Mouse (Mus musculus): ENCODE measurements at regions not wholly inside any gene's neighbourhood (a gene's known extent, or its start where the extent isn't known, plus 50 kb on each side); places are given as distances from the start of the nearest gene placed in this dataset.
A peak's percentile ranks its signal among the peaks of the same experiment; 100 is the strongest.

DNA sequence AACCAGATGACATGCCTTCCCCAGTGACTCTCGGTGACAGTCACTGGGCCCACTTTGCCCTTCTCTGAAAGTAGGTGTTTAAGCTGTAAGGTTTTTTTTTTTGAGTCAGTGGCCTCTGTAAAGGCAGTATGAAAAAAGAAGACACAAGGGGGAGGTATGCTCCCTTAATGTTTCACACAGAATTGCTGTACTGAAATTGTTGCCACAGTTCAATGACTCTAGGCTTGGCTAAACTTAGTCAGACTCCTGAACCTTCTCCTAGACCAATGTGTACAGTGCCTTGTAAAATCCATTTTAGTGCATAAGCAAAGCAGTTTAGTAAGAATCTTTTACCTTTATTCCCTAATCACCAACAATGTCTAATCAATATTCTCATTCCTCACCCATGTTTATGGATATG, 99.0 kb upstream of the Trabd2b start:
- Histone ChIP-seq H3K9me3 (replicated peaks; ENCODE audit: low read length) (no peaks in the 10 kb centered on the region), H3K36me3 (replicated peaks in 1 of 2; ENCODE audit: control insufficient read depth in 1 of 2, insufficient read depth in 1 of 2, low read length in 1 of 2) (no peaks in the 10 kb centered on the region), H3K9ac (ENCODE audit: insufficient read depth, low read depth) (no peak overlapping the region), H3K27ac (ENCODE audit: insufficient read depth, low read depth) (no peak overlapping the region), H3K27me3 (replicated peaks) (no peaks in the 10 kb centered on the region), H3K79me2 (replicated peaks; ENCODE audit: control insufficient read depth, extremely low read depth, insufficient read depth, poor library complexity, severe bottlenecking) (no peaks in the 10 kb centered on the region), H3K4me3 (replicated peaks in 1 of 3; ENCODE audit: low read depth in 2 of 3, low read length in 2 of 3, poor library complexity in 1 of 3) (no peak overlapping the region), H3K4me2 (ENCODE audit: insufficient read depth, low read depth, poor library complexity, severe bottlenecking) (no peak overlapping the region), H3K4me1 (ENCODE audit: control insufficient read depth in 1 of 2, insufficient read depth in 2 of 2) (no peaks in the 10 kb centered on the region)
- TF ChIP-seq KAT2A (IDR thresholded peaks at IDR 0.05; ENCODE audit: insufficient replicate concordance, low read length), result no peak
- no peak for TF ChIP-seq BHLHE40 (IDR thresholded peaks at IDR 0.05; ENCODE audit: low read depth, low read length)
- TF ChIP-seq RAD21 (IDR thresholded peaks at IDR 0.05; ENCODE audit: low read depth, low read length), result no peak
- TF ChIP-seq PAX5 (IDR thresholded peaks at IDR 0.05; ENCODE audit: low read length), result no peak
- TF ChIP-seq POLR2AphosphoS2 (IDR thresholded peaks at IDR 0.05; ENCODE audit: low read depth, low read length), result no peak
- no peak for TF ChIP-seq SMC3 (IDR thresholded peaks at IDR 0.05; ENCODE audit: low read depth, low read length)
- no peak for TF ChIP-seq CHD2 (IDR thresholded peaks at IDR 0.05; ENCODE audit: low read length)
- no peak for TF ChIP-seq TBP (conservative IDR thresholded peaks at IDR 0.05; ENCODE audit: low read depth, low read length)
- no peak for TF ChIP-seq ETS1 (conservative IDR thresholded peaks at IDR 0.05; ENCODE audit: low read depth, low read length)
- no peak for TF ChIP-seq CTCF (conservative IDR thresholded peaks at IDR 0.05 in 1 of 2, IDR thresholded peaks at IDR 0.05 in 1 of 2; ENCODE audit: low read depth in 2 of 2, low read length in 2 of 2)
- TF ChIP-seq TCF12 (IDR thresholded peaks at IDR 0.05; ENCODE audit: low read depth, low read length), result no peak
- TF ChIP-seq MAZ (IDR thresholded peaks at IDR 0.05; ENCODE audit: low read depth, low read length), result no peak
- no peak for TF ChIP-seq POLR2A (IDR thresholded peaks at IDR 0.05; ENCODE audit: low read depth, low read length)
- no peak for TF ChIP-seq RCOR1 (conservative IDR thresholded peaks at IDR 0.05; ENCODE audit: low read depth, low read length)
- TF ChIP-seq EP300 (IDR thresholded peaks at IDR 0.05; ENCODE audit: low read length), result no peak
- TF ChIP-seq JUN (IDR thresholded peaks at IDR 0.05; ENCODE audit: insufficient read depth, low read depth, low read length), result no peak
- dilution Hi-C loops (cut with MboI; ENCODE audit: extremely low pct_ligation_motif_present, extremely low pct_unique_long_range_greater_than_20kb, low sequenced_read_pairs), result no loop called here
- no peak for DNase-seq (ENCODE audit: extremely low read depth)
- in situ Hi-C loops (cut with MboI; ENCODE audit: low pct_ligation_motif_present, low pct_unique_long_range_greater_than_20kb, low sequenced_read_pairs), result no loop called here

DNA sequence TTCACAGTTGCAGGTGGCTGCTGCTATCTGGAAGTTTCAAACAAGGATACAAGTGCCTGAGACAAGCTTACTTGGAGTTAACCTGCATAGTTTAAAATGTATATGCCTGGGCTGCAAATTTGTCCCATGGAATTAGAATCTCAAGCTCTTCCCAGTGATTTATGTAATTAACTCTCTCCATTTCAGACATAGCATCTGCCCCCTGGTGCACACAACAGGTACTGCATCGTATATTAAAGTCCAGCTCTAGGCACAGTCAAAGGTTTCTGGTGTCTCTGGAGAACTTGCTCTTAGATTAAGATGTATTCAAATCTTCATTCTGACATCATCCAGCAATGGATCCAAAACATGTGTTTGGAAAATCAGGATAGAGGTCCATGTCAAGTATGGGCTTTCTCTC, 98.0 kb upstream of the Trabd2b start:
- no peaks in the 10 kb centered on the region for H3K9me3 ChIP-seq (replicated peaks; ENCODE audit: low read length)
- dilution Hi-C loops (cut with MboI; ENCODE audit: extremely low pct_ligation_motif_present, extremely low pct_unique_long_range_greater_than_20kb, low sequenced_read_pairs) (no loop called here), in situ Hi-C loops (cut with MboI; ENCODE audit: low pct_ligation_motif_present, low pct_unique_long_range_greater_than_20kb, low sequenced_read_pairs) (no loop called here)
- no peaks in the 10 kb centered on the region for H3K36me3 ChIP-seq (replicated peaks in 1 of 2; ENCODE audit: control insufficient read depth in 1 of 2, insufficient read depth in 1 of 2, low read length in 1 of 2)
- H3K4me2 ChIP-seq (ENCODE audit: insufficient read depth, low read depth, poor library complexity, severe bottlenecking), result no peak overlapping the region
- no peaks in the 10 kb centered on the region for H3K4me1 ChIP-seq (ENCODE audit: control insufficient read depth in 1 of 2, insufficient read depth in 2 of 2)
- no peak overlapping the region for H3K27ac ChIP-seq (ENCODE audit: insufficient read depth, low read depth)
- no peak overlapping the region for H3K9ac ChIP-seq (ENCODE audit: insufficient read depth, low read depth)
- no peak overlapping the region for H3K4me3 ChIP-seq (replicated peaks in 1 of 3; ENCODE audit: low read depth in 2 of 3, low read length in 2 of 3, poor library complexity in 1 of 3)
- peaks cover 2% of the 10 kb centered on the region for H3K27me3 ChIP-seq (replicated peaks)
- no peak for TF ChIP-seq PAX5 (IDR thresholded peaks at IDR 0.05; ENCODE audit: low read length)
- TF ChIP-seq CTCF (conservative IDR thresholded peaks at IDR 0.05 in 1 of 2, IDR thresholded peaks at IDR 0.05 in 1 of 2; ENCODE audit: low read depth in 2 of 2, low read length in 2 of 2), result peak; percentile 46 to 53; a peak in 2 of 4 replicates
- no peak for TF ChIP-seq JUND (conservative IDR thresholded peaks at IDR 0.05; ENCODE audit: low read depth, low read length)
- TF ChIP-seq SMC3 (IDR thresholded peaks at IDR 0.05; ENCODE audit: low read depth, low read length), result peak; percentile 42
- DNase-seq (ENCODE audit: extremely low read depth), result peak; percentile 17
- no peaks in the 10 kb centered on the region for H3K79me2 ChIP-seq (replicated peaks; ENCODE audit: control insufficient read depth, extremely low read depth, insufficient read depth, poor library complexity, severe bottlenecking)
